Mouse (Mus musculus): ENCODE measurements around the gene Tdrd9.

The Tdrd9 gene

GRCm38 (mm10) chr12:112107685-112108084, 136.3 kb downstream of the Tdrd9 start:
- no peak for DNase-seq (ENCODE audit: low spot score)

GRCm38 (mm10) chr12:112108696-112109445, 137.5 kb downstream of the Tdrd9 start:
- no peak for DNase-seq (ENCODE audit: low spot score)

- no peak for DNase-seq (ENCODE audit: low spot score)
Measured at GRCm38 (mm10) chr12:112109701-112110100, 138.3 kb downstream of the Tdrd9 start.

DNA sequence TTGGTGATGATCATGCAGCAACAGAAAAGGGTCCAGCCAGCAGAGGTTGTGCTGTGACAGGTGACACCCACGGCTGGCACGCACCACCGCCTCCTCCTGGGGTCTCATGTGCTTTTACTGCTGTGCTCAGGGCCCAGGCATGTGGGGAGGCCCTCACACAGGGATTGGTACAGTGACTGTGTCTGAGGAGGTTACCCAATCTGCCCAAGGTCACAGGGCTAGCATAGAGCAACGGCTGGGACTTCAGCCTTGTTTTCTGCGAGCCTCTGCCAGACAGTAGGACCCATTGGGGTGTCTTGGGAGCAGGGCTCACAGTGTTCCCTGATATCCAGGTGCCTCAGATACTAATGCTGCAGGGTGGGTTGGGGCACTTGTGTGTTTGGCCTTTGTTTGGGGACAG, 140.0 kb downstream of the Tdrd9 start:
- no peak for DNase-seq (ENCODE audit: low spot score)

DNA sequence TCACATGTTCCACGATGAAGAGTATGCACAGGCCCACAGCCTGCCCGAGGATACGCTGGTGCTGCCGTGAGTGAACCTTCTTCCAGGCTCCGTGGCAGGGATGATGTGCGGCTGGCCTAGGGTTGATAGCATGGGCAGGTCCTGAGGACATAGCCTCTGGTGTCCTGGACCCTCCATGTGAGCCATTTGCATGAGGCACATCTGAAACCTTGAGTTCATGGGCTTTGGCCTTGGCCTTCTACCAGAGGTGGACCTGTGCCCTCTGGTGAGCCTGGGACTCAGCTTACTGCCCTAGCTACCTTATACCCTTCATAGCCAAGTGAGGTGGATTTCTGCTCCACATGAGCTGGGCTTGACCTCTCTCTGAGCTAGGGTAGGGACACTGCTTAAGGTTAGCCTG, 140.9 kb downstream of the Tdrd9 start:
- no peak for DNase-seq (ENCODE audit: low spot score)

- no peak for DNase-seq (ENCODE audit: low spot score)
Measured at GRCm38 (mm10) chr12:112112686-112113396, 141.5 kb downstream of the Tdrd9 start.

DNA sequence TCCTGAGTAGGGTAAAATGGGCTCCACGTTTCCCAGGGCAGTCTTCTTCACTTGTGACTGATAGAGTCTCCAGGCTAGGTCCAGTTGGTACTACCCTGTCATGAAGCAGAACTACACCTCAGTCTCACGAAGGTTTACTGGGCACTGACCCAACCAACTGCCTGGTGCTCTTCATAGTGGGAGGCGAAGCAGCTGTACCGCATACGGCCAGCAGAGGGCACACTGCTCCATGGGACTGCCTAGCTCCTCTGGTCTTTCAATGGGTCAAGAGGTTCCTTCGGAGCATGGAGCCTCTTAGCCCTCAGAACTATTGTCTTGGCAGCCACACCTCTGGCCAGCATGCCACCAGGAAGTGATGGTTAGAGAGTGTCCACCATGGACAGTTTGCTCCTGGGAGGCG, 142.4 kb downstream of the Tdrd9 start:
- DNase-seq (ENCODE audit: low spot score), result peak; percentile 88

DNA sequence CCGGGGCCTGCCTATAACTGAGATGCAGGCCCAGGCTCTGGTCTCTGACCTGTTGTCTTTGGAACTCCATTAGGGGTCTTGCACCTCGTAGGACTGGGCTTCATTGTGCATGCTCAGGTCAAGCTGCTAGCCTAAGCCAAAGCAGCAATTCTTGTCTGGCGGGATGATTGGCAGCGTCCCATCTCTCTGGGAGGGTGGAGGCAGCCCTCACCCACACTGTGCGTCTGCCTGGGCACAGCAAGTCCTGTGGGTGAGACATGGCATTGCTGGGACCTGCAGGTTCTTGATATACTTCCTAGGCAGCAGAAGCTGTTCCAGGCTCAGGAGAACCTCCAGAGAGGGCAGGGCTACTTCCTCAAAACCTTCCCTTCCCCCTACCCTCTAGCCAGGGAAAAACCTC, 145.6 kb downstream of the Tdrd9 start:
- DNase-seq (ENCODE audit: low spot score), result no peak

DNA sequence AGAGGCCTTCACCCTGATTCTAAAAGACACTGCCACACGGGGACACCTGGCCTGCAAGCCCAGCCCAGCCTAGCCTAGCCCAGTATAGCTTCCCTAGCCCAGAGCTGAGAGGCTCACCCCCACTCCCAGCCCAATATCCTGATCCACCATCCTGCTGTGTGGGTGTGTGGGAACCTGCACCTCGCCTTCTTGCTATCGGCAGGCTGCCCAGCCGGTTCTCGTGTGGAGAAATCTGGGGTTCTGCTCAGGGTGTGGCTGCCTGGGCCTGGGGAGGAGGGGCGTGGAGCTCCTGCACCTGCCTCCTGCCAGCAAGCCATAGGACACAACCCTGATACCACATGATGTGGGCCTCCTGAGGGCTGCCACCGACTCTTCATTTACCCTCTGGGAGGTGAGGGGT, 146.3 kb downstream of the Tdrd9 start:
- DNase-seq (ENCODE audit: low spot score), result no peak
